Mouse (Mus musculus) ES-E14 (cell line): ENCODE data around the gene Elavl1.

Experiments
- CHD2 ChIP-seq: IDR thresholded peaks from 2 replicates; pipeline ENCODE4 v1.6.1; 2014; ENCODE audit warnings: mild to moderate bottlenecking, low read depth, low read length, inconsistent platforms
- MAFK ChIP-seq: IDR thresholded peaks from 2 replicates; pipeline ENCODE4 v1.6.1; 2014; ENCODE audit warnings: mild to moderate bottlenecking, low read depth, low read length, inconsistent platforms; ENCODE audit not compliant: insufficient read depth
- ZC3H11A ChIP-seq: IDR thresholded peaks from 2 replicates; pipeline ENCODE4 v1.6.1; 2012; ENCODE audit warnings: low read depth, mild to moderate bottlenecking, inconsistent platforms, low read length, borderline replicate concordance
- ZNF384 ChIP-seq: IDR thresholded peaks from 2 replicates; pipeline ENCODE4 v1.6.1; 2012; ENCODE audit warnings: low read depth, low read length, inconsistent platforms

DNA sequence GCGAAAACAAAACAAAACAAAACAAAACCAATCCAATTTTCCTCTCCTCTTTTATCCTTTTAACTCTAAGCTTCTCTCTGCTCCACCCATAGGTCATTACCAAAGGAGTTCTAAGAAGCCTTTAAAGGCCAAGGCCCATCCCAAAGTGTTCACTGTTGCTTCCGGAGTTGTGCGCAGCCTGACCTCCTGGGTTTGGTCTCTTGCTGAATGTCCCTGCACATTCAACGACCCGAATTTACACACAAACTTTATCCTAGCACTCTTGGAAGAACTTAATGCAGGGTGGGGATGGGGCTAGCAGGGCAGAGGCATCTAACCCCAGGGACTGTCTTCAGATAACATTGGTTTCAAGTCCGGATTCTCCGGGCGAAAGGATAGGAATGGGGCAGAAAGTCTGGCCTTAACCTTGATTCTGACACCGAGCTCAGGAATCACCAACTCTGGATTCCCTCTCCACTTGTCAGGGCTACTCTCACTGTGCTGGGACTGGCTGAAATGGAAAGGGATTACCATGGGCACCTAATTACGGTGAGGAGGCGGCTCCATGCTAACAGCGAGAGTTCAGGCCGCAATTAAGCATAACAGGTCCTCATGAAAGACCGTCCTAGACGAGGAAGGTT lies 87.3 kb downstream of the Elavl1 start:
- TF ChIP-seq MAFK (no peak), ZC3H11A (no peak), ZNF384 (no peak), CHD2 (no peak)
